Mouse (Mus musculus) urinary bladder, postnatal 14 days (tissue): ENCODE measurements around the gene Mrps11.

ENCODE experiments used
- DNase-seq: peaks from one replicate; pipeline ENCODE4 v3.0.0; 2021; ENCODE audit warnings: low spot score

Gene Mrps11

DNA sequence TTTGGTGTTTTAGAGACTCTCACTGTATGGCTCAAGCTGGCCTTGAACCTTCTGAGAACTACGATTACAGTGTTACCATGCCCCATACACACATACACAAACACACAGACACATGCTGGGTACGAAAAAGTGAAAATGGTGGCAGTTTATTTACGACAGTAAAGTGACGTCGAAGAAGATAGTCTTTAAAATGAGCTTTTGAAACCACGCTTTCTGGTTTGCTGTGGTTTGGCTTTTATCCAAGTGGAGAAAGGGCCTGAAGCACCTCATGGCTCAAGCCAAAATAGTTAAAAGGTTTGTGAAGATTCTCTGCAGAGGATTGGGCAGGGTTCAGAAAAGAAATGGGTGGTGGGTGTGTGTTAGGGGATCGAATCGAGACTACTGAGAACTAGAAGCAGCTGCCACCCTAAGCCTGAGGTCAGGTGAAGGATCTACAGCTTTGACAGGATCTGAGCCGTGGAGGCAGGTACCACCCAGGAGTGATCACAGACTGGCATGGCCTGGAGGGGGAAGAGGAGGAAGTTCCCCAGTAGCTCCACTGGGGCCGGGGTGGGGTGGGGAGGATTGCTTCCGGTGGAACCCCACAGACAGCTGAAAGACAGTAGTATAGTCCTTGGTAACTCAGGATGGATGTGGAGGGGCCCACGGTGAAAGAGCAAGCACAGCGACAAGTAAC, 11.1 kb downstream of the Mrps11 start:
- no peak for DNase-seq

DNA sequence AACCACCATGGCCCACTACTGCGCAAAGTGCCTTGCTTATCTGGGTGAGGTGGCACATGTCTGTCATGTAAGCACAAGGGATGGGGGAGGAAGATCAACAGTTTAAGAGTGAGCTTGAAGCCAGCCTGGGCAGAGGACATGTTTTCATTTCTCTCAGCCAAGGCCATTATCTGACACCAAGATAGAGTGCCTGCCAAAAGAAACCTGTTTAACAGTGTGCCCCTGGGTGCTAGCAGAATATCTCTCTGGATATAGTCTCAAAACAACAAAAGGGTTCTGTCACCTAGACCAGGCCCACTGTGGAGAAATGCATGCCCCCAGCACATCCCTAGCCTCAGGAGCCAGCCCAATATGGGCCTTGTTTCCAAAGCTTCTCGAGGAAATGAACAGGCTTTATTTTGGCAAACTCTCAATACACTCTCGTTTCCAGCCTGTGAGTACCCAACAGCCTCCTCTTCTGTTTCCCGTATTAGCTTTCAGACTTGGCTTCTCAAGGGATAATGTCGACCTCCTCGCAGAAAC, 11.7 kb downstream of the Mrps11 start:
- DNase-seq: no peak

DNA sequence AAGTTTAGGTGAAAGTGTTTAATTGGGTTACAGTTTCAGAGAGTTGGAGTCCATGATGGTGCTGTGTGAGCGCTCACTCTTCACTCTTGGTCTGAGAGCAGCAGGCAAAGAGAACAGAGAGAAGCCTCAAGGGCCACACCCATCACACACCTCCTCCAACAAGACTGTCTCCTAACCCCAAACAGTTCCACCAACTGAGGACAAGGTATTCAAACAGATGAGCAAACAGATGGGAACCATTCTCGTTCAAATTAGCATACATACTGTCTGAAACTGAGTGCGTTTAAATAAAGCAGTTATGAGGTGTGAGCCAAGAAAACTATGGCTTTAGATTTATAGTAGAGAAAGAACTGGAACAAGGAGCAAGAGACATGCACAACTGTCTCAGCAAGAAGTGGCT, 13.7 kb downstream of the Mrps11 start:
- DNase-seq: no peak

DNA sequence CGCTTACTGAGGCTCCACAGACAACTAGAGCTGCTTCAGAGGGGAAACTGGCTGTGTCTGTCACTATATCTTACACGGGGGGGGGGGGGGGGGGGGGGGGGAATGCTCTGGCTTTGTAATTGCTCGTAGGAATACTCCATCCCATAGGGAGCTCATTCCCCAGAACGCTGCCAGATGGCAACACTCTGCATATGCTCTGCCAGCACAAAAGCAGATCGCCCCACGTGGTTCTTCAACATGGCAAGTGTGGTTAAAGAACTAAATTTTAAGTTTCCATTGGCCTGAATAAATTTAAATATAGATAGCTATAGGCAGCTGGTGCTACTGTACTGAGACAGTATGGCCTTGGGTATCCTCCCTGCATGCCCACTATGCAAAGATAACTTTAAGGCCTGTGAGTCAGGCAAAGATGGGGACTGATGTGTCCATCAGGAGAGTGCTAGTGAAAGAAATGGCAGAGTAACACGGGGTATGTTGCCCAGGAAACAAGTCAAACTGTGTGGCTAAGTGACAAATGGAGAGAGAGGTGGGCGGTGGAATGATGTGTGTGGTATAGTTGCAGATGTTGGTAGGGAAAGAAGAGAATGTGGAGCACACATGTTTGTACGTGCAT, 15.0 kb downstream of the Mrps11 start:
- no peak for DNase-seq

DNA sequence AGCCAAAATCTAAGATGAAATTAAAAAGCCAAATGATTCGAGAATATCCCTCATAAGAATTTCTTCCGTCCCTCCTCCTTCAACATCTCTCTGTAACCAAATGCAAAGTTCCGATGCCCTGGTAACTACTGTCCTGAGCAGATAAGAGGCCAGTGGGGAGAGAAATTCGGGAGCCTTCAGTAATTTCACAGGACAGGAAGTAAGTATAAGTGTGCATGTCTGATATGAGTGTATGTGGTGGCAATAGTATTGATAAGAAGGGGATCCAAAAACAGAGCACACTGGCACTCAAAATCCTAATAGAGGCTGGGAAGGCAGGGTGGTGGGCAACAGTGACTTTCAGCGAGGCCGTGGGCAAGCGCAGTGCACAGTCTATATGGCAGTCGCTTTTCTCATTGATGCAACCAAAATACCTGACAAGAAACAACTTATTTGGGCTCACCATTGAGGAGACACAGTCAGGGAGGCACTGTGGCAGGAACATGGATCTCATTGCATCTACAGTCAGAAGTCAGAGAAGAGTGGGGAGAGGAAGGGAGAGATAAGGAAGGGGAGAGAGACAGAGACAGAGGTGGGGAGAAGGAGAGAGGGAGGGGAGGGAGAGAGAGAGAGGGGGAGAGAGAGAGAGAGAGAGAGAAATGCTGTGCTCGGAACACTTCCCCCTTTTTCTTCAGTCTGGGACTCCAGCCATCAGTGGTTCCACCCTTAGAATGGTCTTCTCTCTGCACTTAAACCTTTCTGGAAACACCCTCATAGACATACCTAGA, 17.0 kb downstream of the Mrps11 start:
- DNase-seq: no peak

DNA sequence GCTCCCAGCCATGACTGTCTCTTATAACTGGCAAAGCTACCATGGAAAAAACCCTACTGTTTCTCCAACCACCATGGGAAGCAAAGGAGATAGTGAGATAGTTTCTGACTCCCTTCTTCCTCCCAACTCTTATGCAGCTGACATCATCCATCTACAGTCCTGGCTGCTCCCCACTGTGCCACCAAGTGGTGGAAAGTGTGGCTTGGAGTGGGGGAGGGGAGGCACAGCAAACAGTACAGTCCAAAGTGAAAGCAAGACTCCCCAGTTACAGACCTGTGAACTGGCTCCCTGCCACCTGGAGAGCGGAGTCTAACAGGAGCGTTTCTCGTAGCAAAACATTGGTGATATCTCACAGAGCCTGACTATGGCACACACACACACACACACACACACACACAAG, 20.9 kb downstream of the Mrps11 start:
- peak; percentile 15 for DNase-seq

DNA sequence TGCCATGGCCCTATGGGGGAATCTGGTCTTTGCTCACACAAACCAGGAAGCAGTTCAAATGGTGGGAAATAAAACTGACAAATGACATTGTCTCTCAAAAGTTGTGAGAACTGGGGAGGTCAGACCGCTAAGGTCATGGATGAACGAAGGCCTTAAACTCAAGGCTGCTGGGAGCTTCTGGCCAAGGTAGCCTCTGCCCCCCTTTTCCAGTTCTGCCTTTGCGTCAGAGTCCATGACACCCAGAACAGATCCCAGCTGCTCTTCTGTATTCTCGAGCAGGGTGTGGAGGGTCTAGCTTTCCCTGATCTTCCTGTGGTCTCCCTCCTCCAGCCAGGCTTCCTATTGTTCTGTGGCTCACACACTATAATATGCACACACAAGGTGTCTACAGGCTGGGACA, 24.3 kb downstream of the Mrps11 start:
- no peak for DNase-seq

DNA sequence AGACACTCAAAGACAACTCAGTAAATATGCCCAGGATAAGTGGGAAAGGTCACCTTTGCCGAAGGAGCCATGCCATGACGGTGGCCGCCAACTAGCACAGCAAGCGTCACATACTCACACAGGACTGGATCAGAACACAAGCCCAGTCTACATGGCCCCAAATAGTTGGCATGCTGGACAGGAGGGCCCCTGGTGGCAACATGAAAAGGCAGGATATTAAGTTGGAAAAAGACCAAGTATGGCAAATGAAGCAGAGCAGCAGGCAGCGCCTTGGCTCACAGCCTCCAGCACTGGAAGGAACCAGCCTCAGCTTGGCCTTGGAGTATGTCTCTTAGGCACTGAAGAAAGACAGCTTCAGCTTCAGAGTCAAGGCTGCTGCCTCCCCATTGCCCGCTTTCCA, 30.9 kb downstream of the Mrps11 start:
- DNase-seq: no peak

DNA sequence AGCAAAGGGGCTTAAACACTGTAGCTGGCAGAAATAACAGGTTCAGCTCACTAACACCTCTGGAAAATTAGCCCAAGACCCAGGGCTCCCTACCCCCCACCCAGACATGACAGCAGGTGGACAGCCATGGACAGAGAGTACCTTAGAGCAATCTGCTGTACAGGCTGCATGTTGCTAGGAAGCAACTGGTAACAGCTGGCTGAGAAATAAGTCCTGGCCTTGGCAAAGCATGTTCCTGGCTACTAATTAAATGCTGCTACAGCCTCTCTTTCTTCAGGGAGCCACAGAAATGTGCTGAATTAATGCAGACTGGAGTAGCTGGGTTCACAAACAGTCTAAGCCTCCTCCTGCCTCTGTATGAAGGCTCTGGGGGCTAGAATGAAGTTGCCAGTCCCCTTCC, 31.8 kb downstream of the Mrps11 start:
- no peak for DNase-seq

DNA sequence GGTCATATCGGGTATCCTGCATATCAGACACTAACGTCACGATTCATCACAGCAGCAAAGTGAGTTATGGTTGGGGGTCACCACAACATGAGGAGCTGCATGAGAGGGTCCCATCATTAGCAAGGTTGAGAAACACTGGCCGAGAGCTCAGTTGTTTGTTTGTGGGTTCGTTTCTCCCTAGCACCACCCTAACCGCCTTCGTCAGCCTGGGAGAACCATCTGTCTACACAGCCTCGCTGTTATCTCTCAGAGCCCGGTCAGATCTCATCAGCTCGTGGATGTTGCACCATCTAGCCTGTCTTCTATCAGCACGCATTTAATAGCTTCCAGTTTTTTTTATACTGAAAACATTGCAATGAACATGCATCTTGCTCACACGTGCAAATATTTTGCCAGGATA, 35.4 kb downstream of the Mrps11 start:
- no peak for DNase-seq

DNA sequence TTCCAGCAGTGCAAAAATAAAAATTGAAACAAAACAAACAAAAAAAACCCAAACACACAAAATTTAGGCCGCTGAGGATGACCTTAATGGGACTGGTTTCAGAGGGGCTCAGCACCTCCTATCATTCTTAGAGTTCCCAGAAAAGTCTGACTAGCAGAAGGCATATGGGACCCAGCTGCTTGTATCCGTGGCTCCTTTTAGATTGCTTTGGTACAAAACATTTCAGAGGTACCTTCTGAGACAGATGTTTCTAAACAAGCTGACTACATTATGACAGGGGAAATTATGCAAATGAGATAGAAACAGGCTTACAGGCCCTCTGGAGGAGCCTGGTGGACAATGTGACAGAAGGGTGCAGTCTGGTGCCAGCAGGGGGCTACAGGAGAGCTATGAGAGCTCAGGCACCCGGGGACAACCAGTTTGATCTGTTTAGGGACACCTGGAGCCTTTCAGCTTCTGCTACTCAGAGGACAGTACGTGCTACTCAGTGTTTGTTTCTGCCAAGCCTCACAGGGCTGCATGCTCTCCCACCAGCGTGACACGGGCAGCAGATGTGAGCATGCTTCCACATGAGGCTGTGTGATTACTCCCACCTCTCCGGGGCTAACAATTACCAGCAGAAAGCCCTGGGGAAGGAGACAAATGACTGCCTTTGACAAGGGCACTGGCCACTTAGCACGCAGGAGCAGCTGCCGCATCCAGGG, 43.9 kb downstream of the Mrps11 start:
- DNase-seq: no peak

DNA sequence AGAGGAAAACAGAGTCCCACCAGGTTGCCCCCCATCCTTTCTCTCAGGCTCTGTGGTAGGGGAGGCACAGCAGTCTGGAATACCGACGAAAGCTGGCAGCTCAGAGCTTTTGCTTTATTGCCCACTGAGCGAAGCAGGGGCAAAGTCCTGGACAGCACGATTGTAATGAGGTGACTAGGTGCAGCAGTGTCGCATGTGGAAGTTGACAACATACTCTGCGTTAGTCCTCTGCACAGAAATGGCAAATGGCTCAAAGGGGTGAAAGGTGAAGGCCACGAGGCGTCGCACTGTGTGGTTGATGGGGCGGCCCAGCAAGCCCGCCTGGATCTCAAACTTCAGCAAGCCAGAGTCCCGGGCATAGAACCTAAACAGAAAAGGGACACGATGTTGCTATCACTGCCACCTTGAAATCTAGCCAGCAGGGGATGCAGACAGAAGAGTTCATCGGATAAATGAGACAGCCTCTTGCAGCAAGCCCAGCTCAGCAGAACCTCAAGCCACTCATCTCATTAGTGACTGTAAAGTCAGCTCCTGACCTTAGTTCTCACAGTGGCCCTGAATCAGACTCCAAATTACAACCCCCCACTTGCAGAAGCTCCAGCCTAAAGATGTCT, 44.9 kb downstream of the Mrps11 start:
- DNase-seq: no peak

DNA sequence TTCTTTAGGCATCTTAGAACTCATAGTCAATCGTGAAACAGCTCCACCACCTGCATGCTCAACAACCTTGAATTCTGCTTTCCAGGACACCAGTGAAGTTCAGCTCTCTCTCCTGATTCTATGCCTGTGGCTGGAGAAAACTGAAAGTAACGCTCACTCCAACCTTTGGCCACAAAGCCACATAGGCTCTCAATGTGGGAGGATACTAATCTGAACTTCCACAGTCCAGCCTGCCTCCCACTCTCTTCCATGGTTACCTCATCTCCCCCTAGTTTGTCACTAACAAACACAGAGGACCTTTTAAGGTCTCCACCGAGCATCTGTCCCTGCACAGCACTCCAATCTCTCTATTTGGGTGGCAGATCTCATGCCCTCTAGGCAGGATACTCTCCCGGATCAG, 52.7 kb downstream of the Mrps11 start:
- no peak for DNase-seq

DNA sequence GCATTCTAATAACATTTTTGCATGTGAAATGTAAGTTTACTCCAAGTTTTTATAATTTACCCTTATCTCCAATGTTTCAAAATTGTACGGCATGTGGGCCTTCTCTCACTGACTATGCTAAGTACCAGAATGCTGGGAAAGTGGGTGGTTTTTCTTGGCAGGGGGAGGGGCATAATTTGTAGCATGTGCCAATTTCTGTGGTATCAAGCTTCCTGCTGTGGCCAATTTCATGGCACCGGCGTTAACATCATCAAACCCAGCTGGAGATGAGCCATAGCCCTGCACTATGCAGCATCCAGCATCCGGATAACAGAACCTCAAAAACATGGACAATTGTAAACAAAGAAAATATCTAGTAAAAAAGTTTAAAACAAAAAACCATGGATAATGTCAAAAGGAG, 54.3 kb downstream of the Mrps11 start:
- no peak for DNase-seq

DNA sequence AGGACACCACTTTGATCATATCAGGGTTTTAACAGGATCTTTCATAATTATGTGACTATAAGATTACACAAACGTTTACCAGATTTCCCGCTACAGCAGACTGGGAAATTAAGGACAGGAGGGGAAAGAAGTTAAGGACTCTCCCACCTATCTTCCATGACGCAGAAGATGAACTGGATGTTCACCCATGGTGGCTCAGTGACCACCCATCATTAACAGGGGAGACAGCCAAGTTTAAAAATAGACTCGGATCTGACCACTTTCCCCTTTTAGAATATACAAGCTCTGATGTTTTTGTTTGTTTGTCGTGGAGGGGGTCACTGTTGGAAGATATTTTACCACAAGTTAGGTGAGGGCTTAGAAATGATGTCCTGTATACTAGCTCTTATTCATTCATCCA, 58.7 kb downstream of the Mrps11 start:
- no peak for DNase-seq
